Mouse (Mus musculus) embryonic fibroblast, embryonic 13.5 days (primary cell): ENCODE data around the gene Cldn7.

Experiments used
- CTCF ChIP-seq: IDR thresholded peaks from 2 replicates; pipeline ENCODE4 v1.5.1; 2011; ENCODE audit warnings: mild to moderate bottlenecking, control low read depth, low read length, moderate library complexity, borderline replicate concordance; ENCODE audit not compliant: insufficient read depth
- POLR2A ChIP-seq: IDR thresholded peaks from 2 replicates; pipeline ENCODE4 v1.6.1; 2011; ENCODE audit warnings: low read depth, mild to moderate bottlenecking, control low read depth, low read length, moderate library complexity

DNA sequence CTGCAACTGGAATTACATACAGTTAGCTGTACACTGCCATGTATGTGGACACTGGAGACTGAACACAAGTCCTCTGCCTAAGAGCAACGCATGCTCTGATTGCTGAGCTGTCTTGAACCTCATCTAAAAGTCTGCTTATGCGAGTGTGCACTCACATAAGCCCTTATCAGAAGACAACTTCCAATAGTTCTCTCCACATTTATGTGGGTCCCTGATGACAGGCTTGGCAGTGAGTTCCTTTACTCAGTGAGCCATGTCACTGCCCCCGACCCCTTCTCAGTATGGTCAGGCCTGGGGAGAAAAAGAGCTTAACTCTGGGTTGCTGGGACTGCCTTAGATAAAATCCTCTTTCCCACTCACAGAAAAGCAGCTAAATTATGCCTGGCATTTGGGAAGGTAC is 52.1 kb downstream of the Cldn7 start, which contains the start of gene Dlg4:
- TF ChIP-seq POLR2A (no peak), CTCF (no peak)
